Mouse (Mus musculus) ES-E14 (cell line): ENCODE measurements at regions not wholly inside any gene's neighbourhood (a gene's known extent, or its start where the extent isn't known, plus 50 kb on each side); places are given as distances from the start of the nearest gene placed in this dataset.

Experiments
- DNase-seq: peaks from one replicate; pipeline ENCODE4 v3.0.0-alpha.2; 2013; ENCODE audit warnings: low read depth, low spot score
- H3K27ac ChIP-seq: 2 replicates; pipeline ENCODE4 v1.5.1; 2012; ENCODE audit warnings: low read depth, mild to moderate bottlenecking, low read length, moderate library complexity, mixed read lengths; ENCODE audit not compliant: poor library complexity, insufficient read depth, severe bottlenecking
- H3K36me3 ChIP-seq: 2 replicates; pipeline ENCODE4 v1.6.1; 2012; ENCODE audit warnings: mild to moderate bottlenecking, low read length, moderate library complexity, mixed read lengths; ENCODE audit not compliant: control insufficient read depth, poor library complexity, insufficient read depth, severe bottlenecking
- H3K4me1 ChIP-seq, 2 experiments: fragments of 150-350 bp in 1 of 2; sonication (generic) in 1 of 2; 2 replicates each; pipeline ENCODE4 v1.6.1; 2012; ENCODE audit warnings: low read length in 2 of 2, mild to moderate bottlenecking in 1 of 2, mixed read lengths in 1 of 2; ENCODE audit not compliant: control insufficient read depth in 2 of 2, insufficient read depth in 2 of 2, poor library complexity in 1 of 2
- H3K4me3 ChIP-seq, 2 experiments: fragments of 150-350 bp in 1 of 2; sonication (generic) in 1 of 2; 2 replicates each; pipeline ENCODE4 v1.5.1; 2012; ENCODE audit warnings: low read length in 2 of 2, low read depth in 1 of 2, mild to moderate bottlenecking in 1 of 2, mixed read lengths in 1 of 2; ENCODE audit not compliant: insufficient read depth in 1 of 2, poor library complexity in 1 of 2, severe bottlenecking in 1 of 2
- H3K9ac ChIP-seq: 2 replicates; pipeline ENCODE4 v1.6.1; 2012; ENCODE audit warnings: low read depth, mild to moderate bottlenecking, low read length, mixed read lengths; ENCODE audit not compliant: poor library complexity, insufficient read depth, severe bottlenecking
- H3K9me3 ChIP-seq: fragments of 150-350 bp; sonication (generic); 2 replicates; pipeline ENCODE4 v1.6.1; 2012; ENCODE audit warnings: low read depth, mild to moderate bottlenecking, low read length; ENCODE audit not compliant: control insufficient read depth, insufficient read depth
- CHD2 ChIP-seq: IDR thresholded peaks from 2 replicates; pipeline ENCODE4 v1.6.1; 2014; ENCODE audit warnings: mild to moderate bottlenecking, low read depth, low read length, inconsistent platforms
- HCFC1 ChIP-seq: IDR thresholded peaks from 2 replicates; pipeline ENCODE4 v1.6.1; 2012; ENCODE audit warnings: low read length, inconsistent platforms, borderline replicate concordance; ENCODE audit not compliant: insufficient read depth
- MAFK ChIP-seq: IDR thresholded peaks from 2 replicates; pipeline ENCODE4 v1.6.1; 2014; ENCODE audit warnings: mild to moderate bottlenecking, low read depth, low read length, inconsistent platforms; ENCODE audit not compliant: insufficient read depth
- ZC3H11A ChIP-seq: IDR thresholded peaks from 2 replicates; pipeline ENCODE4 v1.6.1; 2012; ENCODE audit warnings: low read depth, mild to moderate bottlenecking, inconsistent platforms, low read length, borderline replicate concordance
- ZNF384 ChIP-seq: IDR thresholded peaks from 2 replicates; pipeline ENCODE4 v1.6.1; 2012; ENCODE audit warnings: low read depth, low read length, inconsistent platforms
- in situ Hi-C, 2 experiments: fragments of 600-800 bp; cut with MboI; formaldehyde crosslinking; loops; one replicate each; pipeline ENCODE4 v1.15.1; 2025; ENCODE audit warnings: low sequenced_read_pairs in 2 of 2, inconsistent platforms in 1 of 2; ENCODE audit not compliant: unreplicated experiment in 2 of 2

GRCm38 (mm10) chr3:52527010-52527754 is 259.0 kb downstream of the Foxo1 start:
- Histone ChIP-seq H3K27ac (no peak overlapping the region), H3K36me3 (no peaks in the 10 kb centered on the region), H3K9me3 (no peaks in the 10 kb centered on the region), H3K9ac (no peak overlapping the region), H3K4me1 (no peaks in the 10 kb centered on the region), H3K4me3 (no peak overlapping the region)
- in situ Hi-C loops: no loop called here
- DNase-seq: no peak
- no peak for TF ChIP-seq MAFK
- TF ChIP-seq ZC3H11A: no peak
- no peak for TF ChIP-seq HCFC1

DNA sequence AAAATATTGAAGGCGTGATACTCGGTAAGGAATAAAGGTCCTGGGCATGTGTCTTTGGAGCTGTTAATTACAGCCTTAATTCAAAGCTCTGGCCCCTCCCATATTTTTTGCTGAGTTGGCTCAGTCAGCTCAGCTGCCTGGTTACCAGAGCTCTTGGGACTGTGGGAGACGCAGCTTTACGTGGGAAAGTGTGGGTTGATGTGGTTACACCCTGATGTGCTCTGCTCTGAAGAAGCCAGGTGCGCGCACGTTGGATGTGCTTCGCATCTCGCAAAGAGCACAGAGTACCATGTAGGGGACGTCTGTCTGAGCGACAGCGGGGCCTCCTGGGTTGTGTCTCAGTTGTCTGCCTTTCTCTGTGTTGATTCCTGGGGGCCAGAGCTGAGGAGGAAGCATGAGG is 254.8 kb downstream of the Foxo1 start:
- no peak for DNase-seq

DNA sequence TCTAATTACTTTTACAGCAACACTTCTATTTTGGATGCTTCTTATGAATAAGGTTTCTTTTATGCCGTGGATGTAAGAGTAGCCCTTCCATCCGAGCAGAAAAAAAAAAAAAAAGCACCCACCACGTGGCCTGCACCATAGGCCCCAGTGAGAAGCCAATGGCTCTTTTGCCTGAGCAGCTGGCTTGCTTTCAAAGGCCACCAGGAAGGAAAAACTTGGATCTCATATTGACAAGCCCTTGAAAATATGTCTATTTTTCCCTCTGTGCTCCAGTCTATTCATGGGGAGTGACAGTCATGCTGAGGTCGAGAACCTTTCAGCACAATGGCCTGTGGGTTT is 252.4 kb downstream of the Foxo1 start:
- DNase-seq: no peak
- H3K9ac ChIP-seq: no peak overlapping the region
- TF ChIP-seq ZNF384 (no peak), CHD2 (no peak), HCFC1 (no peak), ZC3H11A (no peak), MAFK (no peak)
- H3K4me1 ChIP-seq: no peaks in the 10 kb centered on the region
- H3K27ac ChIP-seq: no peak overlapping the region
- H3K9me3 ChIP-seq: no peaks in the 10 kb centered on the region
- H3K4me3 ChIP-seq: no peak overlapping the region
- no peaks in the 10 kb centered on the region for H3K36me3 ChIP-seq
- in situ Hi-C loops: no loop called here

More for the DNA sequence above, 254.8 kb downstream of the Foxo1 start:
- no peaks in the 10 kb centered on the region for H3K4me1 ChIP-seq
- no peak overlapping the region for H3K9ac ChIP-seq
- H3K36me3 ChIP-seq: no peaks in the 10 kb centered on the region
- TF ChIP-seq CHD2 (no peak), MAFK (peak; percentile 75)
- no peak overlapping the region for H3K27ac ChIP-seq
- H3K9me3 ChIP-seq: no peaks in the 10 kb centered on the region
- H3K4me3 ChIP-seq: no peak overlapping the region
- in situ Hi-C loops: no loop called here

DNA sequence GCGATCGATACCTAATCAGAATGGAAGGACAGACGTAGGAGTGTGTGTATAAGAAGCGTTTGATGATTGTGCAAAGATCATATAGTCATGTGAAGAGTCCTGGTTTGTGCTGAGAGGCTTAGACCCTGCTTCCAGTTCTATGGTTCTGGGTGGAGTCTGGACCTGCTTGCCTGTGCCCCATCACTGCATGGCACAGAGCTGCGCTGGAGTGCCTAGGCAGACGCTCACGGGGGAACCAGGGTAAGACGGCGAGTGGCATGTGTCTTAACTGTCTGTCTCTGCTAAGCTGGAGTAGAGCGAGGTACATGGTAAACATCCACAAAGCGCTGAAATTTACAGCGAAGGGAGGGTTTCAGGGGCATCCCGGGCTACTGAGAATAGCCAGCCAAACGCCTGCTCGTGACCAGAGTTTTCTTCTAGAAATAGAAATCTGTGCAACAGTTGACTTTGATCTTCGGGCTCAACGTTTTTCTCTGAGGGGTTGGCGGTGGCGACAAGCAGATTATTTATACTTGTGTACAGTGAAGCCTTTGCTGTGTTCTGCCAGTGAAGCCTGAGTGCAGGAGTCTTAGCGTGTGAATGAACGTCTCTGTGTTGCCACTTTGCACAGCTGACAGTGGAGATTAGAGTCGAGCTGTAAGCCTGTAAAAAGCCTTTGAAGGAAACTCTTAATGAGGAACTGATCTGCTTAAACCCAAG is 251.9 kb downstream of the Foxo1 start:
- Histone ChIP-seq H3K36me3 (no peaks in the 10 kb centered on the region), H3K4me1 (no peaks in the 10 kb centered on the region), H3K27ac (no peak overlapping the region), H3K9me3 (no peaks in the 10 kb centered on the region), H3K4me3 (no peak overlapping the region), H3K9ac (no peak overlapping the region)
- in situ Hi-C loops: no loop called here
- TF ChIP-seq ZC3H11A: no peak
- TF ChIP-seq HCFC1: no peak
- no peak for TF ChIP-seq MAFK
- TF ChIP-seq CHD2: no peak
- TF ChIP-seq ZNF384: no peak
- DNase-seq: no peak

GRCm38 (mm10) chr3:52517808-52518207 is 249.7 kb downstream of the Foxo1 start:
- H3K4me1 ChIP-seq: no peaks in the 10 kb centered on the region
- H3K9me3 ChIP-seq: no peaks in the 10 kb centered on the region
- no peak overlapping the region for H3K4me3 ChIP-seq
- no peak for TF ChIP-seq MAFK
- no peak overlapping the region for H3K27ac ChIP-seq
- no peaks in the 10 kb centered on the region for H3K36me3 ChIP-seq
- in situ Hi-C loops: no loop called here
- no peak for DNase-seq
- no peak overlapping the region for H3K9ac ChIP-seq
